Mouse (Mus musculus) liver, embryonic 14.5 days (tissue): Measurements from ENCODE around the gene Flrt1.

Experiments used
- CTCF ChIP-seq: IDR thresholded peaks from 2 replicates; pipeline ENCODE4 v1.5.1; 2016; ENCODE audit warnings: antibody characterized with exemption, low read depth, control low read depth
- EP300 ChIP-seq: IDR thresholded peaks from 2 replicates; pipeline ENCODE4 v1.6.1; 2016; ENCODE audit warnings: antibody characterized with exemption, low read depth

- 0 out of 2 replicates have a peak, but pooled peaks have one; percentile 7 for TF ChIP-seq CTCF
- no peak for TF ChIP-seq EP300
Observed at GRCm38 (mm10) chr19:7057722-7058207, 47.8 kb downstream of the Flrt1 start.
